Mouse (Mus musculus) liver, embryonic 14.5 days (tissue): ENCODE data around the gene Sppl2b. TPM values are rescaled to one million over a fixed set of nuclear protein-coding genes. Genes with fewer than 3 reads are reported as not detected.

Source experiments
- ATAC-seq: fragments of 200-750 bp; cut with Nextera tagmentation; 2 replicates; pipeline ENCODE4 v1.8.0; 2017; ENCODE audit warnings: moderate number of reproducible peaks, mild to moderate bottlenecking, moderate library complexity; ENCODE audit not compliant: insufficient read depth
- DNase-seq, 3 experiments: peaks; one replicate each; pipeline ENCODE4 v3.0.0-alpha.2; 2012 to 2013; ENCODE audit warnings: low read depth in 3 of 3, low spot score in 3 of 3
- H3K27ac ChIP-seq: fragments of 300-500 bp; sonication (generic); 2 replicates; pipeline ENCODE4 v1.5.1; 2014; ENCODE audit warnings: moderate library complexity, mild to moderate bottlenecking, control low read depth, inconsistent platforms
- H3K27me3 ChIP-seq: fragments of 300-500 bp; sonication (generic); 2 replicates; pipeline ENCODE4 v1.6.1; 2014; ENCODE audit warnings: mild to moderate bottlenecking, low read length, moderate library complexity; ENCODE audit not compliant: control insufficient read depth, insufficient read depth
- H3K36me3 ChIP-seq: fragments of 300-500 bp; sonication (generic); replicated peaks from 2 replicates; pipeline ENCODE4 v1.6.1; 2014; ENCODE audit warnings: low read depth; ENCODE audit not compliant: control insufficient read depth, insufficient read depth
- H3K4me1 ChIP-seq, 2 experiments: fragments of 200-500 bp in 1 of 2; fragments of 300-500 bp in 1 of 2; sonication (generic) in 1 of 2; replicated peaks; 2 replicates each; pipeline ENCODE4 v1.6.1; 2012 to 2014; ENCODE audit warnings: antibody characterized with exemption in 1 of 2, inconsistent platforms in 1 of 2, low read length in 1 of 2; ENCODE audit not compliant: control insufficient read depth in 2 of 2, insufficient read depth in 2 of 2
- H3K4me2 ChIP-seq: fragments of 300-500 bp; sonication (generic); 2 replicates; pipeline ENCODE4 v1.6.1; 2014; ENCODE audit warnings: low read depth, mild to moderate bottlenecking, control low read depth, moderate library complexity
- H3K4me3 ChIP-seq, 2 experiments: fragments of 200-500 bp in 1 of 2; fragments of 300-500 bp in 1 of 2; sonication (generic) in 1 of 2; 2 replicates each; pipeline ENCODE4 v1.5.1; 2012 to 2014; ENCODE audit warnings: low read depth in 2 of 2, low read length in 2 of 2, mild to moderate bottlenecking in 2 of 2, control low read depth in 1 of 2, inconsistent platforms in 1 of 2, moderate library complexity in 1 of 2; ENCODE audit not compliant: insufficient read depth in 1 of 2
- H3K9ac ChIP-seq: fragments of 300-500 bp; sonication (generic); replicated peaks from 2 replicates; pipeline ENCODE4 v1.6.1; 2014; ENCODE audit warnings: mild to moderate bottlenecking, control low read depth, moderate library complexity
- H3K9me3 ChIP-seq: fragments of 300-500 bp; sonication (generic); 2 replicates; pipeline ENCODE4 v1.6.1; 2016; ENCODE audit warnings: low read length, mixed read lengths; ENCODE audit not compliant: control insufficient read depth
- CTCF ChIP-seq: IDR thresholded peaks from 2 replicates; pipeline ENCODE4 v1.5.1; 2016; ENCODE audit warnings: antibody characterized with exemption, low read depth, control low read depth
- EP300 ChIP-seq: IDR thresholded peaks from 2 replicates; pipeline ENCODE4 v1.6.1; 2016; ENCODE audit warnings: antibody characterized with exemption, low read depth
- whole genome bisulfite sequencing: fragments of 180-500 bp; shearing (Covaris S2); extraction: QIAGEN DNeasy Blood & Tissue Kit; methylation state at CpG from one replicate; pipeline ENCODE4 v1.1.7; 2014; ENCODE audit not compliant: insufficient replicate concordance; 5-methylcytosine and 5-hydroxymethylcytosine counted together
- polyA plus RNA-seq, 2 experiments: library from polyadenylated mRNA; depleted of rRNA in 1 of 2; stranded (reverse) in 1 of 2; unstranded in 1 of 2; fragments of >200 nt; fragmentation: Nextera tagmentation in 1 of 2; extraction: Ambion mirVana in 1 of 2; gene quantifications; 2 replicates each; pipeline versions ENCODE4 v1.2.1 to v1.2.3; 2012 to 2014

The Sppl2b gene
- polyA plus RNA-seq, 2 experiments, result 34.7 to 76.1 TPM

- 5% methylated on average over 50 of the region's 51 CpGs for WGBS
- H3K27ac ChIP-seq, result no peak within 1 kb of the TSS
- peaks cover 0 to 8% of the 10 kb centered on the region in 2 experiments; a peak in 2 of 4 replicates for H3K4me1 ChIP-seq
- ATAC-seq, result no peak
- no peaks in the 10 kb centered on the region for H3K36me3 ChIP-seq
- no peak within 1 kb of the TSS; the same call in 1 of the 2 replicates for H3K4me2 ChIP-seq
- no peak within 1 kb of the TSS for H3K9ac ChIP-seq
- peak within 1 kb of the TSS in 1 of 2 experiments; percentile 4; a peak in 2 of 4 replicates for H3K4me3 ChIP-seq
- TF ChIP-seq EP300, result no peak
- no peak for TF ChIP-seq CTCF
- no peaks in the 10 kb centered on the region for H3K9me3 ChIP-seq
- peaks cover 47% of the 10 kb centered on the region for H3K27me3 ChIP-seq
- no peak for DNase-seq
Observed at GRCm38 (mm10) chr10:80843931-80844547, 11.0 kb upstream of the Sppl2b start, which contains the start of gene Lingo3. Lingo3 (minus strand) TSS chr10:80844039.

GRCm38 (mm10) chr10:80845055-80845693 lies 9.9 kb upstream of the Sppl2b start:
- Histone ChIP-seq H3K4me2 (no peak overlapping the region), H3K4me1 (peaks cover 0 to 10% of the 10 kb centered on the region in 2 experiments; a peak in 2 of 4 replicates), H3K36me3 (no peaks in the 10 kb centered on the region), H3K27me3 (peaks cover 47% of the 10 kb centered on the region), H3K27ac (no peak overlapping the region), H3K4me3 (no peak overlapping the region), H3K9me3 (no peaks in the 10 kb centered on the region), H3K9ac (no peak overlapping the region)
- DNase-seq, result no peak
- WGBS, result 68% methylated on average over 8 of the region's 8 CpGs
- ATAC-seq, result no peak
- TF ChIP-seq EP300, result no peak
- no peak for TF ChIP-seq CTCF

- no peak overlapping the region for H3K4me3 ChIP-seq
- peaks cover 47% of the 10 kb centered on the region for H3K27me3 ChIP-seq
- peaks cover 0 to 10% of the 10 kb centered on the region in 2 experiments; a peak in 2 of 4 replicates for H3K4me1 ChIP-seq
- TF ChIP-seq CTCF (no peak), EP300 (no peak)
- H3K9ac ChIP-seq, result no peak overlapping the region
- H3K36me3 ChIP-seq, result no peaks in the 10 kb centered on the region
- no peak for DNase-seq
- ATAC-seq, result no peak
- H3K4me2 ChIP-seq, result no peak overlapping the region
- 69% methylated on average over 12 of the region's 12 CpGs for WGBS
- no peaks in the 10 kb centered on the region for H3K9me3 ChIP-seq
- H3K27ac ChIP-seq, result no peak overlapping the region
Observed at GRCm38 (mm10) chr10:80845732-80846131, 9.3 kb upstream of the Sppl2b start.

DNA sequence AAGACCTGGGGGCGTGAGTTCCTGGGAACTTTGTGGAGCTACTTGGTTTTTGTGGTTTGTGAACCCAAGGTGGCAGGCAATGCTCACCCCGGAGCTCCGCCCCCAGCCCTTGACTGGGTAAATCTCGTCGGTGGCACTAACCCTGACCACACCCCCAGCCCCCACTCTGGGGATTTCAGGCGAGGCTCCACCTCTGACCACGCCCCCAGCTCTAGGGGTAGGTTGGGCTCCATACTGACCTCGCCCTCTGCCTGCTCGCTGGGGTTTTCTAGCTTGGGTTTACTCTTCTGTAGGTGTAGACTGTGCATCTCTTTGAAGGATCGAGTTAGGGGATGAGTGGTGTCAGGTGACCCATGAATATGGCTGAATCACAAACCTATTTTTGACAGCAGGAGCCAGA lies 6.5 kb upstream of the Sppl2b start:
- DNase-seq, result peak in 2 of 3 experiments; percentile 54 to 64
- WGBS, result 3% methylated on average over 10 of the region's 10 CpGs
- peaks cover 25% of the 10 kb centered on the region for H3K27me3 ChIP-seq
- peaks cover 0 to 10% of the 10 kb centered on the region in 2 experiments; a peak in 2 of 4 replicates for H3K4me1 ChIP-seq
- H3K27ac ChIP-seq, result no peak overlapping the region
- TF ChIP-seq CTCF (no peak), EP300 (no peak)
- H3K4me2 ChIP-seq, result no peak overlapping the region
- H3K9ac ChIP-seq, result no peak overlapping the region
- peaks cover 9% of the 10 kb centered on the region for H3K36me3 ChIP-seq
- no peak overlapping the region for H3K4me3 ChIP-seq
- peak; percentile 77 for ATAC-seq
- no peaks in the 10 kb centered on the region for H3K9me3 ChIP-seq

GRCm38 (mm10) chr10:80855749-80856073 lies 636 bp downstream of the Sppl2b start:
- Histone ChIP-seq H3K27ac (peak overlapping the region; percentile 100), H3K9me3 (no peaks in the 10 kb centered on the region), H3K9ac (peak overlapping the region; percentile 99), H3K4me2 (peak overlapping the region; percentile 99), H3K4me1 (peaks cover 40 to 46% of the 10 kb centered on the region in 2 experiments), H3K36me3 (peaks cover 11% of the 10 kb centered on the region), H3K4me3 (peak overlapping the region; percentile 69 to 100), H3K27me3 (no peaks in the 10 kb centered on the region)
- ATAC-seq (no peak), DNase-seq (no peak)
- TF ChIP-seq EP300 (no peak), CTCF (no peak)
- 7% methylated on average over 11 of the region's 11 CpGs for WGBS
